Mouse (Mus musculus) stomach, postnatal 0 days (tissue): ENCODE measurements around the gene Aph1a.

ENCODE experiments used
- CTCF ChIP-seq: IDR thresholded peaks from 2 replicates; pipeline ENCODE4 v1.5.1; 2016; ENCODE audit warnings: antibody characterized with exemption, low read depth, mild to moderate bottlenecking, moderate library complexity
- EP300 ChIP-seq: optimal IDR thresholded peaks from 2 replicates; pipeline ENCODE3; 2016; ENCODE audit warnings: antibody characterized with exemption

DNA sequence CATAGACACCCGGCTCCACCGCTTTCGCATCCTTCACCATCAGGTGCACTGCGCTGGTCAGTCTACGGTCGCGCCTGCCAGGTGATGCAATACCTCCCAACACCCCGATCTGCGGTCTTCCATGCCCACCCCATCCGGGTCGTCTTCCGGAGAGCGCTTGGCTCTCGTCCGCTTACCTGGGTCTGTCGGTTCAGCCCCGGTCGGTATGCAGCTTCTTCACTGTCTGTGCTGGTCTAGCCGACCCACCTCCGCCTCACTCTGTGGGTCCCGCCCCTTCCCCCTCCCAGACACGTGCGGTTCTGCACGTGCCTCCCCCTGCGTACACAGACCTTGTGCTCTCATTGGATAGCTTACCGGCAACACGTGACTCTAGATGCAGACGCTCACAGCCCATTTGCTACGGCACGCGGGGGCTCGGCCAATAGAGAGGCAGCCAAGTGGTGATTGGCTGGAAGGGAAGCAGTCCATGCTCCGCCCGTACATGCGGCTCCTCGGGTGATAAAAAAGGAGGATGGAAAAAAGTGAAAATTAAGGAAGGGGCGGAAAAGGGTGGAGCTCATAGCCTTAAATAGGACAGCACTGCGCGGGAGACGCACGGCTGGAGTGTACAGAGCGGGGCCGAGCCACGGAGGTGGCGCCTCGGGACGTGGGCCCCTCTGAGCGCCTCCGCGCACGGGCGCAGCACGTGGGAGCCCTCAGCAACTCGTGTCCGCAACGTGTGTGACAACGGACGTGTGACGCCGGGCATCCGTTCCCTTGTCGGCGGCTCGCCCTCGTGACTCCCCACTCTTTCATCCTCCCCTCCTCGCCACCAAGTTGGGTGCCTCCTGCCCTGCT, 11.6 kb upstream of the Aph1a start, which contains the start of gene Ciart:
- TF ChIP-seq CTCF (no peak), EP300 (no peak)
